Mouse (Mus musculus): ENCODE measurements around the gene Fbxl15.

- no peak for TF ChIP-seq GATA1 (IDR thresholded peaks at IDR 0.05; ENCODE audit: borderline replicate concordance, low read length)
- no peak for TF ChIP-seq FLI1 (IDR thresholded peaks at IDR 0.05; ENCODE audit: low read length)
Measured at GRCm38 (mm10) chr19:46307781-46308180, 20.2 kb upstream of the Fbxl15 start.

Measured in megakaryocyte, embryonic 14.5 days (primary cell).